Mouse (Mus musculus): ENCODE results near the gene Stard13. TPM values are rescaled to one million over a fixed set of nuclear protein-coding genes. Genes with fewer than 3 reads are reported as not detected.
A peak's percentile ranks its signal among the peaks of the same experiment; 100 is the strongest.

Gene Stard13
- polyA plus RNA-seq, 1 experiment from 2014 or later = 3.4 TPM

GRCm38 (mm10) chr5:151218689-151219115 is 14.9 kb downstream of the Stard13 start:
- Histone ChIP-seq H3K4me3 (no peak overlapping the region), H3K36me3 (no peaks in the 10 kb centered on the region), H3K27ac (peak overlapping the region; percentile 67), H3K27me3 (ENCODE audit: insufficient read depth, poor library complexity, severe bottlenecking) (no peaks in the 10 kb centered on the region), H3K4me1 (replicated peaks) (peaks cover 20% of the 10 kb centered on the region), H3K9me3 (no peaks in the 10 kb centered on the region)
- DNase-seq (ENCODE audit: low spot score) = peak; percentile 78
- 14% methylated on average over 6 of the region's 6 CpGs for WGBS

GRCm38 (mm10) chr5:151213097-151213496 is 20.5 kb downstream of the Stard13 start:
- WGBS = 88% methylated on average over 3 of the region's 3 CpGs
- Histone ChIP-seq H3K4me1 (replicated peaks) (peaks cover 6% of the 10 kb centered on the region; the same call in 1 of the 2 replicates), H3K27ac (no peak overlapping the region), H3K9me3 (no peaks in the 10 kb centered on the region), H3K4me3 (no peak overlapping the region), H3K36me3 (no peaks in the 10 kb centered on the region), H3K27me3 (ENCODE audit: insufficient read depth, poor library complexity, severe bottlenecking) (no peaks in the 10 kb centered on the region)
- DNase-seq (ENCODE audit: low spot score) = no peak

GRCm38 (mm10) chr5:151210869-151211268 is 22.8 kb downstream of the Stard13 start:
- no peaks in the 10 kb centered on the region for H3K4me1 ChIP-seq (replicated peaks)
- no peaks in the 10 kb centered on the region for H3K9me3 ChIP-seq
- 92% methylated on average over 1 of the region's 1 CpGs for WGBS
- H3K27me3 ChIP-seq (ENCODE audit: insufficient read depth, poor library complexity, severe bottlenecking) = no peaks in the 10 kb centered on the region
- DNase-seq (ENCODE audit: low spot score) = no peak
- no peaks in the 10 kb centered on the region for H3K36me3 ChIP-seq
- H3K4me3 ChIP-seq = no peak overlapping the region
- no peak overlapping the region for H3K27ac ChIP-seq

- Histone ChIP-seq H3K4me3 (no peak overlapping the region), H3K27me3 (ENCODE audit: insufficient read depth, poor library complexity, severe bottlenecking) (no peaks in the 10 kb centered on the region), H3K9me3 (no peaks in the 10 kb centered on the region), H3K4me1 (replicated peaks) (no peaks in the 10 kb centered on the region), H3K27ac (no peak overlapping the region), H3K36me3 (no peaks in the 10 kb centered on the region)
- 82% methylated on average over 2 of the region's 2 CpGs for WGBS
- DNase-seq (ENCODE audit: low spot score) = no peak
These were observed 23.6 kb downstream of the Stard13 start for GRCm38 (mm10) chr5:151210060-151210459.

- Histone ChIP-seq H3K36me3 (no peaks in the 10 kb centered on the region), H3K4me1 (replicated peaks) (no peaks in the 10 kb centered on the region), H3K9me3 (0 out of 2 replicates have a peak, but pooled peaks cover 3% of the 10 kb centered on the region), H3K4me3 (no peak overlapping the region), H3K27ac (no peak overlapping the region), H3K27me3 (ENCODE audit: insufficient read depth, poor library complexity, severe bottlenecking) (no peaks in the 10 kb centered on the region)
- WGBS = 89% methylated on average over 4 of the region's 4 CpGs
- DNase-seq (ENCODE audit: low spot score) = no peak
These were observed 28.6 kb downstream of the Stard13 start for GRCm38 (mm10) chr5:151205017-151205416.

- WGBS = 74% methylated on average over 5 of the region's 5 CpGs
- no peaks in the 10 kb centered on the region for H3K36me3 ChIP-seq
- DNase-seq (ENCODE audit: low spot score) = no peak
These were observed 30.7 kb downstream of the Stard13 start for GRCm38 (mm10) chr5:151202925-151203324.

GRCm38 (mm10) chr5:151201220-151201619 is 32.4 kb downstream of the Stard13 start:
- H3K9me3 ChIP-seq = 0 out of 2 replicates have a peak, but pooled peaks cover 3% of the 10 kb centered on the region
- H3K27me3 ChIP-seq (ENCODE audit: insufficient read depth, poor library complexity, severe bottlenecking) = no peaks in the 10 kb centered on the region
- H3K4me1 ChIP-seq (replicated peaks) = peaks cover 8% of the 10 kb centered on the region; the same call in 1 of the 2 replicates
- no peak for DNase-seq (ENCODE audit: low spot score)
- no peak overlapping the region for H3K4me3 ChIP-seq
- 70% methylated on average over 3 of the region's 3 CpGs for WGBS
- no peak overlapping the region for H3K27ac ChIP-seq
- H3K36me3 ChIP-seq = no peaks in the 10 kb centered on the region

More at GRCm38 (mm10) chr5:151202925-151203324, 30.7 kb downstream of the Stard13 start:
- no peaks in the 10 kb centered on the region for H3K27me3 ChIP-seq (ENCODE audit: insufficient read depth, poor library complexity, severe bottlenecking)
- no peak overlapping the region for H3K27ac ChIP-seq
- H3K4me3 ChIP-seq = no peak overlapping the region
- H3K9me3 ChIP-seq = 0 out of 2 replicates have a peak, but pooled peaks cover 3% of the 10 kb centered on the region
- no peaks in the 10 kb centered on the region for H3K4me1 ChIP-seq (replicated peaks)

GRCm38 (mm10) chr5:151199235-151199634 is 34.4 kb downstream of the Stard13 start:
- H3K27ac ChIP-seq = no peak overlapping the region
- WGBS = 86% methylated on average over 3 of the region's 3 CpGs
- H3K4me3 ChIP-seq = no peak overlapping the region
- DNase-seq (ENCODE audit: low spot score) = no peak
- H3K4me1 ChIP-seq (replicated peaks) = peaks cover 8% of the 10 kb centered on the region; the same call in 1 of the 2 replicates
- no peaks in the 10 kb centered on the region for H3K36me3 ChIP-seq
- no peaks in the 10 kb centered on the region for H3K27me3 ChIP-seq (ENCODE audit: insufficient read depth, poor library complexity, severe bottlenecking)
- H3K9me3 ChIP-seq = 0 out of 2 replicates have a peak, but pooled peaks cover 3% of the 10 kb centered on the region

- H3K27me3 ChIP-seq (ENCODE audit: insufficient read depth, poor library complexity, severe bottlenecking) = no peaks in the 10 kb centered on the region
- no peak overlapping the region for H3K4me3 ChIP-seq
- 51% methylated on average over 13 of the region's 13 CpGs for WGBS
These were observed 36.9 kb downstream of the Stard13 start for GRCm38 (mm10) chr5:151196603-151197272.

GRCm38 (mm10) chr5:151193885-151194520 is 39.6 kb downstream of the Stard13 start:
- 79% methylated on average over 3 of the region's 3 CpGs for WGBS
- Histone ChIP-seq H3K9me3 (no peaks in the 10 kb centered on the region), H3K27ac (no peak overlapping the region), H3K36me3 (no peaks in the 10 kb centered on the region), H3K27me3 (ENCODE audit: insufficient read depth, poor library complexity, severe bottlenecking) (0 out of 2 replicates have a peak, but pooled peaks cover 9% of the 10 kb centered on the region), H3K4me1 (replicated peaks) (peaks cover 17% of the 10 kb centered on the region), H3K4me3 (no peak overlapping the region)
- no peak for DNase-seq (ENCODE audit: low spot score)

More at GRCm38 (mm10) chr5:151196603-151197272, 36.9 kb downstream of the Stard13 start:
- H3K27ac ChIP-seq = no peak overlapping the region
- DNase-seq (ENCODE audit: low spot score) = peak; percentile 10
- H3K36me3 ChIP-seq = no peaks in the 10 kb centered on the region
- 0 out of 2 replicates have a peak, but pooled peaks cover 2% of the 10 kb centered on the region for H3K9me3 ChIP-seq
- H3K4me1 ChIP-seq (replicated peaks) = peaks cover 8% of the 10 kb centered on the region; the same call in 1 of the 2 replicates

- DNase-seq (ENCODE audit: low spot score) = no peak
- WGBS = 82% methylated on average over 2 of the region's 2 CpGs
- H3K27me3 ChIP-seq (ENCODE audit: insufficient read depth, poor library complexity, severe bottlenecking) = 0 out of 2 replicates have a peak, but pooled peaks cover 9% of the 10 kb centered on the region
These were observed 41.4 kb downstream of the Stard13 start for GRCm38 (mm10) chr5:151192266-151192665.

GRCm38 (mm10) chr5:151190764-151191163 is 42.9 kb downstream of the Stard13 start:
- Histone ChIP-seq H3K27ac (no peak overlapping the region), H3K4me1 (replicated peaks) (peaks cover 9% of the 10 kb centered on the region), H3K27me3 (ENCODE audit: insufficient read depth, poor library complexity, severe bottlenecking) (0 out of 2 replicates have a peak, but pooled peaks cover 9% of the 10 kb centered on the region), H3K4me3 (no peak overlapping the region), H3K36me3 (no peaks in the 10 kb centered on the region), H3K9me3 (no peaks in the 10 kb centered on the region)
- 80% methylated on average over 5 of the region's 5 CpGs for WGBS
- no peak for DNase-seq (ENCODE audit: low spot score)

More at GRCm38 (mm10) chr5:151192266-151192665, 41.4 kb downstream of the Stard13 start:
- no peaks in the 10 kb centered on the region for H3K36me3 ChIP-seq
- no peaks in the 10 kb centered on the region for H3K9me3 ChIP-seq
- no peak overlapping the region for H3K4me3 ChIP-seq
- H3K27ac ChIP-seq = no peak overlapping the region
- peaks cover 17% of the 10 kb centered on the region for H3K4me1 ChIP-seq (replicated peaks)
